Mouse (Mus musculus): ENCODE results near the gene Phldb1. TPM values are rescaled to one million over a fixed set of nuclear protein-coding genes. Genes with fewer than 3 reads are reported as not detected.

The Phldb1 gene
- polyA plus RNA-seq, 1 experiment from 2014 or later, result 29.5 TPM

- no peaks in the 10 kb centered on the region for H3K27me3 ChIP-seq (replicated peaks; ENCODE audit: control insufficient read depth, insufficient read depth, low read length)
- H3K9ac ChIP-seq (ENCODE audit: low read length), result no peak overlapping the region
- ATAC-seq, result no peak
- H3K9me3 ChIP-seq (replicated peaks; ENCODE audit: control insufficient read depth, low read length), result no peaks in the 10 kb centered on the region
- no peak for DNase-seq (ENCODE audit: low spot score)
- H3K27ac ChIP-seq (ENCODE audit: low read depth, low read length), result no peak overlapping the region
- H3K4me1 ChIP-seq (ENCODE audit: control insufficient read depth, insufficient read depth, low read length), result peaks cover 20% of the 10 kb centered on the region
- no peak overlapping the region for H3K4me2 ChIP-seq (ENCODE audit: low read length)
- 95% methylated on average over 29 of the region's 29 CpGs for WGBS
- peaks cover 59% of the 10 kb centered on the region for H3K36me3 ChIP-seq (ENCODE audit: control insufficient read depth, insufficient read depth, low read length)
- no peak overlapping the region for H3K4me3 ChIP-seq (ENCODE audit: low read depth, low read length)
Observed at GRCm38 (mm10) chr9:44715705-44716362, 19.2 kb downstream of the Phldb1 start.

GRCm38 (mm10) chr9:44715109-44715508 lies 19.9 kb downstream of the Phldb1 start:
- Histone ChIP-seq H3K27ac (ENCODE audit: low read depth, low read length) (no peak overlapping the region), H3K4me1 (ENCODE audit: control insufficient read depth, insufficient read depth, low read length) (peaks cover 14% of the 10 kb centered on the region), H3K27me3 (replicated peaks; ENCODE audit: control insufficient read depth, insufficient read depth, low read length) (no peaks in the 10 kb centered on the region), H3K9ac (ENCODE audit: low read length) (no peak overlapping the region), H3K36me3 (ENCODE audit: control insufficient read depth, insufficient read depth, low read length) (peaks cover 66% of the 10 kb centered on the region), H3K4me3 (ENCODE audit: low read depth, low read length) (no peak overlapping the region), H3K9me3 (replicated peaks; ENCODE audit: control insufficient read depth, low read length) (no peaks in the 10 kb centered on the region), H3K4me2 (ENCODE audit: low read length) (no peak overlapping the region)
- ATAC-seq, result no peak
- 84% methylated on average over 17 of the region's 17 CpGs for WGBS
- no peak for DNase-seq (ENCODE audit: low spot score)

- Histone ChIP-seq H3K9ac (ENCODE audit: low read length) (no peak overlapping the region), H3K4me2 (ENCODE audit: low read length) (no peak overlapping the region), H3K4me3 (ENCODE audit: low read depth, low read length) (no peak overlapping the region), H3K4me1 (ENCODE audit: control insufficient read depth, insufficient read depth, low read length) (peaks cover 10% of the 10 kb centered on the region), H3K36me3 (ENCODE audit: control insufficient read depth, insufficient read depth, low read length) (peaks cover 77% of the 10 kb centered on the region), H3K27me3 (replicated peaks; ENCODE audit: control insufficient read depth, insufficient read depth, low read length) (no peaks in the 10 kb centered on the region), H3K27ac (ENCODE audit: low read depth, low read length) (no peak overlapping the region), H3K9me3 (replicated peaks; ENCODE audit: control insufficient read depth, low read length) (no peaks in the 10 kb centered on the region)
- WGBS, result 63% methylated on average over 2 of the region's 2 CpGs
- ATAC-seq (no peak), DNase-seq (ENCODE audit: low spot score) (no peak)
Observed at GRCm38 (mm10) chr9:44713574-44713973, 21.4 kb downstream of the Phldb1 start.

GRCm38 (mm10) chr9:44713080-44713479 lies 21.9 kb downstream of the Phldb1 start:
- WGBS, result 91% methylated on average over 6 of the region's 6 CpGs
- H3K9me3 ChIP-seq (replicated peaks; ENCODE audit: control insufficient read depth, low read length), result no peaks in the 10 kb centered on the region
- H3K4me2 ChIP-seq (ENCODE audit: low read length), result no peak overlapping the region
- no peak overlapping the region for H3K4me3 ChIP-seq (ENCODE audit: low read depth, low read length)
- no peak for ATAC-seq
- DNase-seq (ENCODE audit: low spot score), result no peak
- peaks cover 75% of the 10 kb centered on the region for H3K36me3 ChIP-seq (ENCODE audit: control insufficient read depth, insufficient read depth, low read length)
- H3K27ac ChIP-seq (ENCODE audit: low read depth, low read length), result no peak overlapping the region
- peaks cover 12% of the 10 kb centered on the region for H3K4me1 ChIP-seq (ENCODE audit: control insufficient read depth, insufficient read depth, low read length)
- no peak overlapping the region for H3K9ac ChIP-seq (ENCODE audit: low read length)
- no peaks in the 10 kb centered on the region for H3K27me3 ChIP-seq (replicated peaks; ENCODE audit: control insufficient read depth, insufficient read depth, low read length)

- no peak overlapping the region for H3K4me3 ChIP-seq (ENCODE audit: low read depth, low read length)
- H3K4me2 ChIP-seq (ENCODE audit: low read length), result no peak overlapping the region
- peaks cover 80% of the 10 kb centered on the region for H3K36me3 ChIP-seq (ENCODE audit: control insufficient read depth, insufficient read depth, low read length)
- no peak overlapping the region for H3K27ac ChIP-seq (ENCODE audit: low read depth, low read length)
- ATAC-seq, result no peak
- H3K4me1 ChIP-seq (ENCODE audit: control insufficient read depth, insufficient read depth, low read length), result peaks cover 16% of the 10 kb centered on the region
- 68% methylated on average over 17 of the region's 17 CpGs for WGBS
- H3K9ac ChIP-seq (ENCODE audit: low read length), result no peak overlapping the region
- DNase-seq (ENCODE audit: low spot score), result no peak
- no peaks in the 10 kb centered on the region for H3K27me3 ChIP-seq (replicated peaks; ENCODE audit: control insufficient read depth, insufficient read depth, low read length)
- H3K9me3 ChIP-seq (replicated peaks; ENCODE audit: control insufficient read depth, low read length), result no peaks in the 10 kb centered on the region
Observed at GRCm38 (mm10) chr9:44711602-44712001, 23.4 kb downstream of the Phldb1 start.

- ATAC-seq (no peak), DNase-seq (ENCODE audit: low spot score) (no peak)
- H3K36me3 ChIP-seq (ENCODE audit: control insufficient read depth, insufficient read depth, low read length), result peaks cover 80% of the 10 kb centered on the region
- H3K27me3 ChIP-seq (replicated peaks; ENCODE audit: control insufficient read depth, insufficient read depth, low read length), result no peaks in the 10 kb centered on the region
- H3K9ac ChIP-seq (ENCODE audit: low read length), result no peak overlapping the region
- no peak overlapping the region for H3K4me3 ChIP-seq (ENCODE audit: low read depth, low read length)
- WGBS, result 86% methylated on average over 5 of the region's 5 CpGs
- peaks cover 16% of the 10 kb centered on the region for H3K4me1 ChIP-seq (ENCODE audit: control insufficient read depth, insufficient read depth, low read length)
- H3K9me3 ChIP-seq (replicated peaks; ENCODE audit: control insufficient read depth, low read length), result no peaks in the 10 kb centered on the region
- no peak overlapping the region for H3K4me2 ChIP-seq (ENCODE audit: low read length)
- H3K27ac ChIP-seq (ENCODE audit: low read depth, low read length), result no peak overlapping the region; the same call in 1 of the 2 replicates
Observed at GRCm38 (mm10) chr9:44710213-44710612, 24.8 kb downstream of the Phldb1 start.

GRCm38 (mm10) chr9:44709600-44709999 lies 25.4 kb downstream of the Phldb1 start:
- ATAC-seq (no peak), DNase-seq (ENCODE audit: low spot score) (no peak)
- Histone ChIP-seq H3K9ac (ENCODE audit: low read length) (no peak overlapping the region), H3K36me3 (ENCODE audit: control insufficient read depth, insufficient read depth, low read length) (peaks cover 80% of the 10 kb centered on the region), H3K4me2 (ENCODE audit: low read length) (no peak overlapping the region), H3K4me3 (ENCODE audit: low read depth, low read length) (no peak overlapping the region), H3K27me3 (replicated peaks; ENCODE audit: control insufficient read depth, insufficient read depth, low read length) (no peaks in the 10 kb centered on the region), H3K27ac (ENCODE audit: low read depth, low read length) (no peak overlapping the region), H3K9me3 (replicated peaks; ENCODE audit: control insufficient read depth, low read length) (no peaks in the 10 kb centered on the region), H3K4me1 (ENCODE audit: control insufficient read depth, insufficient read depth, low read length) (peaks cover 16% of the 10 kb centered on the region)
- WGBS, result 42% methylated on average over 2 of the region's 2 CpGs

- H3K4me1 ChIP-seq (ENCODE audit: control insufficient read depth, insufficient read depth, low read length), result peaks cover 16% of the 10 kb centered on the region
- no peaks in the 10 kb centered on the region for H3K9me3 ChIP-seq (replicated peaks; ENCODE audit: control insufficient read depth, low read length)
- H3K36me3 ChIP-seq (ENCODE audit: control insufficient read depth, insufficient read depth, low read length), result peaks cover 79% of the 10 kb centered on the region
- peak overlapping the region; percentile 54; the same call in 1 of the 2 replicates for H3K9ac ChIP-seq (ENCODE audit: low read length)
- peak; percentile 44 for ATAC-seq
- peak overlapping the region; percentile 27; the same call in 1 of the 2 replicates for H3K27ac ChIP-seq (ENCODE audit: low read depth, low read length)
- peak; percentile 38 for DNase-seq (ENCODE audit: low spot score)
- peak overlapping the region; percentile 67 for H3K4me2 ChIP-seq (ENCODE audit: low read length)
- H3K4me3 ChIP-seq (ENCODE audit: low read depth, low read length), result peak overlapping the region; percentile 24
- no peaks in the 10 kb centered on the region for H3K27me3 ChIP-seq (replicated peaks; ENCODE audit: control insufficient read depth, insufficient read depth, low read length)
- 13% methylated on average over 6 of the region's 6 CpGs for WGBS
Observed at GRCm38 (mm10) chr9:44708925-44709324, 26.1 kb downstream of the Phldb1 start.

- WGBS, result 4% methylated on average over 24 of the region's 24 CpGs
- Histone ChIP-seq H3K4me1 (ENCODE audit: control insufficient read depth, insufficient read depth, low read length) (peaks cover 16% of the 10 kb centered on the region), H3K9ac (ENCODE audit: low read length) (peak overlapping the region; percentile 54), H3K9me3 (replicated peaks; ENCODE audit: control insufficient read depth, low read length) (no peaks in the 10 kb centered on the region), H3K4me2 (ENCODE audit: low read length) (peak overlapping the region; percentile 67), H3K27ac (ENCODE audit: low read depth, low read length) (no peak overlapping the region), H3K27me3 (replicated peaks; ENCODE audit: control insufficient read depth, insufficient read depth, low read length) (no peaks in the 10 kb centered on the region), H3K36me3 (ENCODE audit: control insufficient read depth, insufficient read depth, low read length) (peaks cover 82% of the 10 kb centered on the region), H3K4me3 (ENCODE audit: low read depth, low read length) (peak overlapping the region; percentile 24)
- ATAC-seq (peak; percentile 83), DNase-seq (ENCODE audit: low spot score) (peak; percentile 78)
Observed at GRCm38 (mm10) chr9:44708429-44708765, 26.6 kb downstream of the Phldb1 start.
